Mouse (Mus musculus) ES-Bruce4 (cell line): ENCODE data around the gene Gm14443.
"Not testable (repeated sequence)": the region's sequence is repeated elsewhere in the genome, so short reads cannot be mapped to it uniquely, and the experiment has no call there.

Source experiments
- CTCF ChIP-seq: IDR thresholded peaks from one replicate; pipeline ENCODE4 v1.8.1; 2011; ENCODE audit warnings: low read depth, low read length
- EP300 ChIP-seq: IDR thresholded peaks from 2 replicates; pipeline ENCODE4 v1.6.1; 2011; ENCODE audit warnings: low read depth, low read length; ENCODE audit not compliant: insufficient read depth

DNA sequence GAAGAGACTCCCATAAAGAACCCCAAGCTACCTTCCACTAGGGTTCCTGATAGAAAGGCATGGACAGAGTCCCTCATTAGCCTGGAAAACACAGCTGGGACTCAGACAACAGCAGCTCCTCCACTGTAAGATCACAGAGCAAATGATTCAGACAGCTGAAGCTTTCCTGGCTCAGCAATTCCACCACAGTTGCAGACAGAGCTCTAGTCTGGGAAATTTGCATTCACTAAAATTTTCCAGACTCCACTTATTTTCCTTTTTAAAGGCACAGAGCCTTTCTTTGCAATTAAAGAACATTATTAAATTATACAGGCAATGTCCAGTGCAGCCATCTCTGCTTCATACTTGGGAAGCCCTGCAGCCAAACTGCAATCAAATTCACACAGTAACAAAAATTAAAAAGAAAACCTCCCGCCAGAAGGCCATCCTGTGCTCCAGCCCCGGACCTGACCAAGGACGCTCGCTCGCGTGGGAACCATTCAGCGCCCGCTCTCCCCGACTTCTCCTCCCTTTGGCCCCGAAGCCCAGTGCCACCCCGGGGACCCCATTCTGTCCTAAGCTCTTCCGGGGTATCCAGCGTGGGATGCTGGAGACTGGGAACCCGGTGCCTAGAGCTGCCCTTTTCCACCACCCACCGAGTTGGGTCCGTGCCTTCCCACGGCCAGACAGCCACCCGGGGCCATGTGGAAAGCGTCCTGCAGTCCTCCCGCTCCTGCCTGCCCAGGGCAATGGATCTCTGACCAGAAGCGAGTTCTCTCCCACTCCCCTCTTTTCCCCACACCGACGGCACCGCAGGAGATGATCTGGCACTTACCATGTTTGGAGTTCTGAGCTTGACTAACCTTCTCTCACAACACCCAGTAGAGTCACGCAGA, 34.3 kb downstream of the Gm14443 start:
- TF ChIP-seq CTCF, EP300: not testable (repeated sequence)
